Comparison of ENCODE assay signal across 8 mouse cellular contexts in the genomic region with DNA sequence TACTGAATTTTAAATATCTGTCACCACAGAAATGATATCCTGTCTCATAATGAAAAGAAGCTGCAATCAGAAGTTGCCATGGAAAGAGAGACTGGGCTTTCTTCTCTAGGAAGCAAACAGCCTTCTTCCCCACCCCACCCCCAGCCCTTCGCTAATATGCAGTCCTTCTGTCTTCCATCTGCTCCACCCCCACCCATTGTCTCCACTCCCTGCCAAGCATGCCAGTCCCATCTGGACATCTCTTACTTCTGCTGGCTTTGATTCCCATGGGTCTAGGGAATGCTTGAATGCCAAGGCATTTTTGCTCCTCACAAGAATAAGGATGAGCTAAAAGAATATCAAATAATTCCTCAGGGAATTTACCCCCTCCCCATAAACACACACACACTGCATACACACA.
DNase-seq lines count a peak whose midpoint lies in the region; ATAC-seq and TF ChIP-seq lines count a peak whose summit lies in the region.

No protein-coding gene starts in this region.

- no peak for TF ChIP-seq CTCF in cerebellum, adult 2 months (IDR thresholded peaks at IDR 0.05; ENCODE audit: borderline replicate concordance, insufficient read depth, low read depth, low read length)

- peak overlapping the region; percentile 63 for H3K4me3 ChIP-seq in cerebellum, adult 2 months (replicated peaks; ENCODE audit: insufficient read depth, low read depth, low read length)
- no peak overlapping the region for H3K4me3 ChIP-seq in forebrain, embryonic 13.5 days

- no peaks in the 10 kb centered on the region for H3K36me3 ChIP-seq in forebrain, embryonic 13.5 days (ENCODE audit: poor library complexity, severe bottlenecking)

- H3K27ac ChIP-seq in cerebellum, adult 2 months (ENCODE audit: insufficient read depth, low read length) = peak overlapping the region; percentile 97
- peak overlapping the region; percentile 75 for H3K27ac ChIP-seq in forebrain, embryonic 13.5 days

- DNase-seq in cerebellum, adult 2 months = peak; percentile 87 to 97
- DNase-seq in layer of hippocampus, postnatal 14 days (ENCODE audit: low spot score in 2 of 2) = peak; percentile 58 to 91
- peak; percentile 84 for DNase-seq in retina, embryonic 14.5 days (ENCODE audit: low spot score)
- no peak for DNase-seq in B cell, adult 2 months
- DNase-seq in ovary, postnatal 36 days (ENCODE audit: low spot score) = no peak
- DNase-seq in lung, postnatal 36 days = no peak
- DNase-seq in adrenal gland, postnatal 36 days = no peak

- ATAC-seq in forebrain, embryonic 13.5 days = peak; percentile 87

- TF ChIP-seq POLR2A in cerebellum, adult 2 months (IDR thresholded peaks at IDR 0.05; ENCODE audit: borderline replicate concordance, insufficient read depth, low read length) = 0 out of 2 replicates have a peak, but pooled peaks have one; percentile 27

- no peaks in the 10 kb centered on the region for H3K9me3 ChIP-seq in forebrain, embryonic 13.5 days (replicated peaks)

- H3K9ac ChIP-seq in forebrain, embryonic 13.5 days = no peak overlapping the region

- 11% methylated on average over 1 of the region's 1 CpGs for WGBS in cerebellum, adult 2 months
- 6% methylated on average over 1 of the region's 1 CpGs for WGBS in forebrain, embryonic 13.5 days

- no peaks in the 10 kb centered on the region for H3K27me3 ChIP-seq in cerebellum, adult 2 months (ENCODE audit: control insufficient read depth, insufficient read depth, low read length)
- H3K27me3 ChIP-seq in forebrain, embryonic 13.5 days = no peaks in the 10 kb centered on the region

- H3K4me2 ChIP-seq in forebrain, embryonic 13.5 days = 0 out of 2 replicates have a peak overlapping the region, but pooled peaks have one; percentile 16

- H3K4me1 ChIP-seq in cerebellum, adult 2 months (ENCODE audit: control insufficient read depth, insufficient read depth, low read length) = peaks cover 6% of the 10 kb centered on the region; the same call in 1 of the 2 replicates
- H3K4me1 ChIP-seq in forebrain, embryonic 13.5 days = peaks cover 20% of the 10 kb centered on the region; the same call in 1 of the 2 replicates

Comparison
In these comparisons a context has a peak if more than half of its experiments do, and no peak if none do; other contexts are left out.
1. DNase-seq: peak in cerebellum, adult 2 months (2 of 2), layer of hippocampus, postnatal 14 days (2 of 2) and retina, embryonic 14.5 days (single experiment); none in B cell, adult 2 months (0 of 2), ovary, postnatal 36 days (single experiment), lung, postnatal 36 days (single experiment) and adrenal gland, postnatal 36 days (0 of 2).